Mouse (Mus musculus) thymus, postnatal 25 days (tissue): Measurements from ENCODE around the gene Ier5.

Experiments
- DNase-seq: peaks from one replicate; pipeline ENCODE4 v3.0.0; 2022

The Ier5 gene

DNA sequence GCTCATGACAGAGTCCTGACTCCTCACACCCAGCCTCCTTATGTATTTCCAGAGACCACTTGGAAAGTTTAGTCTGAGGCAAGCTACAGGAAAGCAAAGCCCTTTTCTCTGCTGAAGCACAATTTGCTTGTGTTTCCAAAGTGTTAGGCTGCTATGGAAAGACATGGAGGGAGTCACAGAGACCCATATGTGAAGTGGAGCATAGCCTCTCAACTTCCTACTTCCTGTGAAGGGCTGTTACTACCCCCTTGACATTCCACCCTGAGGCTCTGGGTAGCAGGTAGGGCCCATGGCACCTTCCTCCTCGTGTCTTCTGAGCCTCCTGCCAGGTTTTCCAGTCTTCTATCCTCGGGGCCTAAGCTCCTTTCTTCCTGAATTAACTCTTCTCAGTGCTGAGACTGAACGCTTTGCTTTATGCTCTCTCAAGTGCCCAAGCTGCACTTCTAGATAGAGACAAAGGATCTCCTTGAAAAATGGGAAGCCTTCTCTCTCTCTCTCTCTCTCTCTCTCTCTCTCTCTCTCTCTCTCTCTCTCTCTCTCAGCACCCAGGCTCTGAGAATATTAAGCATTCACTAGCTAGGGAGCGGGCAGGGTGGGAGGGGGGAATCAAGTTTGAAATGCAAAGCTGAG lies 47.2 kb downstream of the Ier5 start:
- DNase-seq, result no peak

- DNase-seq, result no peak
These were observed 47.7 kb downstream of the Ier5 start for GRCm38 (mm10) chr1:155051701-155052127.

- DNase-seq, result no peak
These were observed 48.4 kb downstream of the Ier5 start for GRCm38 (mm10) chr1:155050897-155051592.

- peak; percentile 52 for DNase-seq
These were observed 49.3 kb downstream of the Ier5 start for GRCm38 (mm10) chr1:155050174-155050573.

- peak; percentile 95 for DNase-seq
These were observed 50.5 kb downstream of the Ier5 start for GRCm38 (mm10) chr1:155048947-155049346.
